Mouse (Mus musculus): ENCODE results near the gene Ddb2.

DNA sequence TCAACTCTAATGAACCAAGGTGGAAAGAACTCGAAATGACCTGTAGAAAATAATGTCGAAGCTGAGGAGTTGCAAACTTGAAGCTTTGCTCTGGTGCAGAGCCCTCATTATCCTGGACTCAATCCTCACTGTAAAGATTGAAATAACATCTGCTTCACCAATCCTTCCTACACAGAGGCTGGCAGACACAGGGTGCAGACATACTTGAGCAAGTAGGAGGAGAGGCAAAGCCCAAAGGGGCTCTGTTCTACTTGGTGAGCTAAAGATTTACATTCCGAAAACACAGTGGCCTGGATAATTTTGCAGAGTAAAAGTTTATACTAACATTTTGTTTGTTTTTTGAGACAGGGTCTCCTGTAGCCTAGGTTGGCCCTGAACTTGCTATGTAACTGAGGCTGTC, 37.9 kb downstream of the Ddb2 start:
- no peak for TF ChIP-seq POLR2A (IDR thresholded peaks at IDR 0.05; ENCODE audit: low read depth, low read length)
- no peak for TF ChIP-seq CTCF (IDR thresholded peaks at IDR 0.05; ENCODE audit: borderline replicate concordance, insufficient read depth, low read length)

Data from embryonic fibroblast, embryonic 13.5 days (primary cell).